Mouse (Mus musculus): Measurements from ENCODE around the gene Kcne2.

- TF ChIP-seq CTCF (IDR thresholded peaks at IDR 0.05; ENCODE audit: extremely low read depth, insufficient read depth, insufficient read length, insufficient replicate concordance), result no peak
- no peak for TF ChIP-seq POLR2A (IDR thresholded peaks at IDR 0.05; ENCODE audit: low read depth, low read length)
Measured at GRCm38 (mm10) chr16:92302506-92302905, 10.3 kb downstream of the Kcne2 start.

All from spleen, adult 2 months (tissue).